Mouse (Mus musculus) myocyte (in vitro differentiated cells): ENCODE results near the gene Smim20. TPM values are rescaled to one million over a fixed set of nuclear protein-coding genes. Genes with fewer than 3 reads are reported as not detected.

Experiments used
- H3K27me3 ChIP-seq: one replicate; pipeline ENCODE4 v1.6.1; 2011; ENCODE audit not compliant: control insufficient read depth, insufficient read depth, insufficient read length
- H3K36me3 ChIP-seq: one replicate; pipeline ENCODE4 v1.6.1; 2011; ENCODE audit not compliant: control insufficient read depth, insufficient read depth
- H3K4me2 ChIP-seq: one replicate; pipeline ENCODE4 v1.6.1; 2011; ENCODE audit warnings: low read depth, control low read depth
- H3K4me3 ChIP-seq: one replicate; pipeline ENCODE4 v1.5.1; 2011; ENCODE audit warnings: mild to moderate bottlenecking, control low read depth, moderate library complexity
- H3K79me2 ChIP-seq: one replicate; pipeline ENCODE4 v1.6.1; 2011; ENCODE audit not compliant: control insufficient read depth, insufficient read depth
- H3ac ChIP-seq: one replicate; pipeline ENCODE4 v1.6.1; 2011; ENCODE audit not compliant: control insufficient read depth, insufficient read length
- CEBPB ChIP-seq: IDR thresholded peaks from 2 replicates; pipeline ENCODE4 v1.6.1; 2011; ENCODE audit warnings: mild to moderate bottlenecking, moderate library complexity; ENCODE audit not compliant: poor library complexity, insufficient read depth, severe bottlenecking
- E2F4 ChIP-seq: IDR thresholded peaks from one replicate; pipeline ENCODE4 v1.6.1; 2011; ENCODE audit warnings: mild to moderate bottlenecking, control low read depth, moderate library complexity; ENCODE audit not compliant: insufficient read depth
- MAX ChIP-seq: IDR thresholded peaks from one replicate; pipeline ENCODE4 v1.6.1; 2011; ENCODE audit warnings: low read depth, mild to moderate bottlenecking, control low read depth
- MYOD1 ChIP-seq, 3 experiments: IDR thresholded peaks; one replicate each; pipeline ENCODE4 v1.6.1; 2011; ENCODE audit warnings: control low read depth in 2 of 3, low read depth in 2 of 3, mild to moderate bottlenecking in 2 of 3, moderate library complexity in 1 of 3; ENCODE audit not compliant: insufficient read length in 2 of 3, control insufficient read depth in 1 of 3
- MYOG ChIP-seq, 3 experiments: IDR thresholded peaks; one replicate each; pipeline ENCODE4 v1.6.1; 2011; ENCODE audit warnings: control low read depth in 2 of 3, low read depth in 2 of 3, mild to moderate bottlenecking in 2 of 3; ENCODE audit not compliant: insufficient read length in 2 of 3, control insufficient read depth in 1 of 3, insufficient read depth in 1 of 3
- POLR2A ChIP-seq: IDR thresholded peaks from one replicate; pipeline ENCODE4 v1.6.1; 2011; ENCODE audit warnings: low read depth, mild to moderate bottlenecking, control low read depth, moderate library complexity; ENCODE audit not compliant: insufficient read length
- POLR2AphosphoS2 ChIP-seq: IDR thresholded peaks from one replicate; pipeline ENCODE4 v1.6.1; 2011; ENCODE audit warnings: low read depth, control low read depth; ENCODE audit not compliant: insufficient read length
- REST ChIP-seq: IDR thresholded peaks from one replicate; pipeline ENCODE4 v1.6.1; 2011; ENCODE audit warnings: mild to moderate bottlenecking, control low read depth, moderate library complexity; ENCODE audit not compliant: insufficient read depth, insufficient read length
- SRF ChIP-seq: IDR thresholded peaks from one replicate; pipeline ENCODE4 v1.6.1; 2011; ENCODE audit warnings: low read depth; ENCODE audit not compliant: control insufficient read depth, insufficient read length
- TCF12 ChIP-seq: IDR thresholded peaks from one replicate; pipeline ENCODE4 v1.6.1; 2011; ENCODE audit warnings: mild to moderate bottlenecking, control low read depth; ENCODE audit not compliant: poor library complexity, insufficient read depth, severe bottlenecking
- TCF3 ChIP-seq: IDR thresholded peaks from one replicate; pipeline ENCODE4 v1.6.1; 2011; ENCODE audit warnings: low read depth, control low read depth; ENCODE audit not compliant: insufficient read length
- USF1 ChIP-seq: IDR thresholded peaks from one replicate; pipeline ENCODE4 v1.6.1; 2011; ENCODE audit warnings: low read depth, mild to moderate bottlenecking, control low read depth, moderate library complexity
- polyA plus RNA-seq: library from polyadenylated mRNA; unstranded; fragments of >200 nt; fragmentation: generic; extraction: Trizol; gene quantifications from one replicate; pipeline ENCODE4 v1.2.1, GENCODE M21; 2012; ENCODE audit warnings: missing spikeins

Smim20 gene
- polyA plus RNA-seq, 1 experiment: 78.0 TPM

DNA sequence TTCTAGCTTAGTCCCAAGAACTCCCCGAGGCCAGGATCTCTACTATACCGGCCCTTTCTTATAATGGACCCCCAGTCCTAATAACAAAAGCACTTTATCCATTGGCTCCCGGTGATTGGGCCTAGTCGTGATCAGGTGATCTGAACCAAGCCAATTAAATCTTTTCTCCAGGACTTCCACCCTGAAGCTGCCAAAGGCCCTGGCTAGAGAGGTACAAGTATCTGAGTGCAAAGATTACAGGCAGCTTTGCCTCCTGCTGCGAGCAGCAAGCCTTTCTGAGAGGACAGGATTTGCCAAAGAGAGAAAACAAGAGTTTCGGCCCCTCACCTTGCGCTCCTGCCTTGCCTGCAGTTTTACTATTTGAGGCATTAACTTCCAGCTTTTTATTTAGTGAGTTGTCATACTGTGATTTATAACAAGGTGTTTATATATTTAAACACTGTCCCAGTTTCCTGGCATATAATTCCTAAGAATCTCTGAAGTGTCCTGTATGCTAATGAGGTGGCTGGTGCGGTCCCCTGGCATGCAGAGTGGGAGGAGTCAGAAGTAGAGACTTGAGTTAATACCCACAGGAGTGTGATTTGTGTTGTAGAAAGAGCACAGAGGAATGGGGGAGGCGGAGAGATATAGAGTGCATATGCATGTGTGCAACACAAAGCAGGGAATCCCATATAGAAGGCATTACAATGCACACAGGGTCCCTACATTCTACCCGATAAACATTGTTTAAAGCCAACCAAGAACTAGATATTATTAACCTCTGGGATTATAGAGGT is 36.2 kb downstream of the Smim20 start:
- Histone ChIP-seq H3K79me2 (no peaks in the 10 kb centered on the region), H3K36me3 (no peaks in the 10 kb centered on the region), H3K27me3 (peaks cover 6% of the 10 kb centered on the region), H3ac (no peak overlapping the region), H3K4me3 (no peak overlapping the region), H3K4me2 (no peak overlapping the region)
- no peak for TF ChIP-seq SRF
- no peak for TF ChIP-seq REST
- no peak for TF ChIP-seq TCF3
- no peak for TF ChIP-seq MYOD1 (IDR thresholded peaks at IDR 0.05; ENCODE audit: control insufficient read depth in 1 of 3, insufficient read length in 2 of 3, low read depth in 2 of 3)
- TF ChIP-seq MAX: no peak
- no peak for TF ChIP-seq MYOG (IDR thresholded peaks at IDR 0.05; ENCODE audit: control insufficient read depth in 1 of 3, insufficient read depth in 1 of 3, insufficient read length in 2 of 3, low read depth in 2 of 3)
- TF ChIP-seq POLR2A: no peak
- no peak for TF ChIP-seq CEBPB
- no peak for TF ChIP-seq TCF12

DNA sequence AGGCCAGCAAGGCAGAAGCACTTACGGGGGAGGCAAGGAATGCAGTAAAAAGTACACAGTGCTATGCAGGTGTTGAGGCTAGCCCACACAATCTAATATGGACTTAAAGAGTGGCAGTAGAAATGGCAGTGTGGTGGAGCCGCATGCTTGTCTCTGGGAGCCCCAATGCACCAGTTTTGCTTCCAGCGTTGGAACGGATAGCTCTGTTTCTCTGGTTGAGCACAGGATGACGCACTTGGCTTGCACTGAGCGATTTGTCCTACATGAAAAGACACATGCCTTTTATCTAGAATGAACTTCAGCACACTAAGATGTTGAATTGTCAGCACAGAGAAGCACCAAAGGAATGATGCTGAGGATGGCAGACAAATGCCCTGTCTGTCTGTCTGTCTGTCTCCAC is 37.1 kb downstream of the Smim20 start:
- H3K4me2 ChIP-seq: no peak overlapping the region
- no peak overlapping the region for H3ac ChIP-seq
- H3K79me2 ChIP-seq: no peaks in the 10 kb centered on the region
- no peak for TF ChIP-seq MAX
- TF ChIP-seq MYOG (IDR thresholded peaks at IDR 0.05; ENCODE audit: control insufficient read depth in 1 of 3, insufficient read depth in 1 of 3, insufficient read length in 2 of 3, low read depth in 2 of 3): no peak
- no peak for TF ChIP-seq MYOD1 (IDR thresholded peaks at IDR 0.05; ENCODE audit: control insufficient read depth in 1 of 3, insufficient read length in 2 of 3, low read depth in 2 of 3)
- no peak for TF ChIP-seq E2F4
- TF ChIP-seq TCF12: no peak
- no peak for TF ChIP-seq REST
- no peak for TF ChIP-seq CEBPB
- TF ChIP-seq POLR2A: no peak
- no peak for TF ChIP-seq SRF
- TF ChIP-seq USF1: no peak
- no peak for TF ChIP-seq POLR2AphosphoS2
- no peak overlapping the region for H3K4me3 ChIP-seq
- no peaks in the 10 kb centered on the region for H3K36me3 ChIP-seq
- H3K27me3 ChIP-seq: peaks cover 6% of the 10 kb centered on the region

DNA sequence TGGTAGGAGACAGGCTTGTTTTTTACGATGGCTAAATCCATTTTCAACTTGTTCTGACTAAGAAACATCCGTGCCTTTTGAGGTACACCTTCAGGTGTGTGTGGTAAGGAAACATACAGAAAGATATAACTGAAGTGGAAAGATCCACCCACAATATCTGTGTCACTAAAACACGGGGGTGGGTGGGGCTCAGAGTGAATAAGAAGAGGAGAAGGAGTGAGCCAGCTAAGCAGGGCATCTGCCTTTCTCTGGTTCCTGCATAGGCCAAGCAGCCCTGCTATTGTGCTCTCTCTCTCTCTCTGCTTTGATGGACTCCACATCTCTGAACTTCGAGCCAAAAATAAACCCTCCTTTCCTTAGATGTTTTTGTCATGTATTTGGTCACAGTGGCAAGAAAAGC is 38.1 kb downstream of the Smim20 start:
- H3K79me2 ChIP-seq: no peaks in the 10 kb centered on the region
- H3K4me3 ChIP-seq: no peak overlapping the region
- peaks cover 6% of the 10 kb centered on the region for H3K27me3 ChIP-seq
- TF ChIP-seq REST (no peak), MAX (no peak), SRF (no peak), POLR2A (no peak), USF1 (no peak), CEBPB (no peak), TCF12 (no peak), POLR2AphosphoS2 (no peak), E2F4 (no peak), MYOD1 (IDR thresholded peaks at IDR 0.05; ENCODE audit: control insufficient read depth in 1 of 3, insufficient read length in 2 of 3, low read depth in 2 of 3) (no peak), MYOG (IDR thresholded peaks at IDR 0.05; ENCODE audit: control insufficient read depth in 1 of 3, insufficient read depth in 1 of 3, insufficient read length in 2 of 3, low read depth in 2 of 3) (no peak), TCF3 (no peak)
- no peak overlapping the region for H3K4me2 ChIP-seq
- no peaks in the 10 kb centered on the region for H3K36me3 ChIP-seq
- H3ac ChIP-seq: no peak overlapping the region

DNA sequence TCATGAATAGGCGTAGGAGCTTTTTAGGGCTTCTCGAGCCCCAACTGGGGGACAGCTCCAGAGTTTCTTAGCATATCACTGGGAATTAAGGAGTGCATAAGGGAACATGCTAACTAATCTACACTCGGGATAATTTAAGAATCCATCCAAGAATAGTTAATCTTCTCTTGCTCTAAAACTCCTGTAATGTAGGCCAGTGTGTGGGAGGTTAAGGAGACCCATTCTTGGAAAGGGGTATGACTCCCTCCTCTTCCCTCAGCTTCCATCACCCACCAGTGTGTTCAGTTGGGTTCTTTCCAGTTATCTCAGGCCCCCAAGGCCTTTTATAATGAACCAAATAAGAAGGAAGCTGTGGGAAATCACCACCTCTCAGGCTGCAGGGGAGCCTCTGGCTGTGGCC is 40.0 kb downstream of the Smim20 start:
- no peak for TF ChIP-seq POLR2A
- TF ChIP-seq MYOD1 (IDR thresholded peaks at IDR 0.05; ENCODE audit: control insufficient read depth in 1 of 3, insufficient read length in 2 of 3, low read depth in 2 of 3): no peak
- TF ChIP-seq MYOG (IDR thresholded peaks at IDR 0.05; ENCODE audit: control insufficient read depth in 1 of 3, insufficient read depth in 1 of 3, insufficient read length in 2 of 3, low read depth in 2 of 3): no peak
- no peak for TF ChIP-seq CEBPB
- no peak for TF ChIP-seq TCF3
- TF ChIP-seq REST: no peak
- no peak for TF ChIP-seq E2F4
- TF ChIP-seq SRF: no peak
- no peak for TF ChIP-seq TCF12
- TF ChIP-seq MAX: no peak
- TF ChIP-seq USF1: no peak
- TF ChIP-seq POLR2AphosphoS2: no peak
- H3K4me3 ChIP-seq: no peak overlapping the region
- H3K4me2 ChIP-seq: no peak overlapping the region
- peaks cover under 1% of the 10 kb centered on the region for H3K27me3 ChIP-seq
- no peaks in the 10 kb centered on the region for H3K36me3 ChIP-seq
- no peaks in the 10 kb centered on the region for H3K79me2 ChIP-seq
- no peak overlapping the region for H3ac ChIP-seq
